Mouse (Mus musculus) ES-Bruce4 (cell line): ENCODE measurements at regions not wholly inside any gene's neighbourhood (a gene's known extent, or its start where the extent isn't known, plus 50 kb on each side); places are given as distances from the start of the nearest gene placed in this dataset.
A peak's percentile ranks its signal among the peaks of the same experiment; 100 is the strongest.

Source experiments
- H3K27ac ChIP-seq: 2 replicates; pipeline ENCODE4 v1.5.1; 2012; ENCODE audit warnings: low read length, inconsistent platforms; ENCODE audit not compliant: insufficient read depth
- H3K27me3 ChIP-seq: 2 replicates; pipeline ENCODE4 v1.6.1; 2012; ENCODE audit warnings: mild to moderate bottlenecking, low read length, inconsistent platforms; ENCODE audit not compliant: control insufficient read depth, poor library complexity, insufficient read depth, severe bottlenecking
- H3K36me3 ChIP-seq: 2 replicates; pipeline ENCODE4 v1.6.1; 2012; ENCODE audit warnings: inconsistent platforms, mild to moderate bottlenecking, low read length, moderate library complexity; ENCODE audit not compliant: control insufficient read depth, poor library complexity, insufficient read depth, severe bottlenecking
- H3K4me1 ChIP-seq: one replicate; pipeline ENCODE4 v1.8.1; 2011; ENCODE audit warnings: low read length; ENCODE audit not compliant: control insufficient read depth, insufficient read depth
- H3K4me3 ChIP-seq: 2 replicates; pipeline ENCODE4 v1.5.1; 2011; ENCODE audit warnings: low read depth, mild to moderate bottlenecking, low read length
- H3K9ac ChIP-seq: 2 replicates; pipeline ENCODE4 v1.6.1; 2012; ENCODE audit warnings: low read depth, mild to moderate bottlenecking, inconsistent platforms; ENCODE audit not compliant: poor library complexity, severe bottlenecking
- H3K9me3 ChIP-seq: replicated peaks from 2 replicates; pipeline ENCODE4 v1.6.1; 2012; ENCODE audit warnings: mild to moderate bottlenecking, low read length, inconsistent platforms; ENCODE audit not compliant: control insufficient read depth, poor library complexity, insufficient read depth, severe bottlenecking
- CTCF ChIP-seq: IDR thresholded peaks from one replicate; pipeline ENCODE4 v1.8.1; 2011; ENCODE audit warnings: low read depth, low read length
- EP300 ChIP-seq: IDR thresholded peaks from 2 replicates; pipeline ENCODE4 v1.6.1; 2011; ENCODE audit warnings: low read depth, low read length; ENCODE audit not compliant: insufficient read depth
- POLR2A ChIP-seq: IDR thresholded peaks from one replicate; pipeline ENCODE4 v1.8.1; 2011; ENCODE audit warnings: low read length; ENCODE audit not compliant: insufficient read depth

GRCm38 (mm10) chr10:43695470-43695869 lies 117.4 kb downstream of the Cd24a start:
- Histone ChIP-seq H3K9ac (no peak overlapping the region), H3K36me3 (no peaks in the 10 kb centered on the region), H3K4me3 (no peak overlapping the region), H3K27ac (no peak overlapping the region), H3K27me3 (no peaks in the 10 kb centered on the region), H3K4me1 (no peaks in the 10 kb centered on the region), H3K9me3 (no peaks in the 10 kb centered on the region)
- no peak for TF ChIP-seq CTCF

GRCm38 (mm10) chr10:43697917-43698316 lies 119.8 kb downstream of the Cd24a start:
- no peak for TF ChIP-seq CTCF
- TF ChIP-seq EP300: no peak
- no peak for TF ChIP-seq POLR2A
- H3K4me1 ChIP-seq: no peaks in the 10 kb centered on the region
- H3K27me3 ChIP-seq: no peaks in the 10 kb centered on the region
- no peak overlapping the region for H3K9ac ChIP-seq
- no peaks in the 10 kb centered on the region for H3K9me3 ChIP-seq
- no peaks in the 10 kb centered on the region for H3K36me3 ChIP-seq
- no peak overlapping the region for H3K27ac ChIP-seq
- H3K4me3 ChIP-seq: no peak overlapping the region

DNA sequence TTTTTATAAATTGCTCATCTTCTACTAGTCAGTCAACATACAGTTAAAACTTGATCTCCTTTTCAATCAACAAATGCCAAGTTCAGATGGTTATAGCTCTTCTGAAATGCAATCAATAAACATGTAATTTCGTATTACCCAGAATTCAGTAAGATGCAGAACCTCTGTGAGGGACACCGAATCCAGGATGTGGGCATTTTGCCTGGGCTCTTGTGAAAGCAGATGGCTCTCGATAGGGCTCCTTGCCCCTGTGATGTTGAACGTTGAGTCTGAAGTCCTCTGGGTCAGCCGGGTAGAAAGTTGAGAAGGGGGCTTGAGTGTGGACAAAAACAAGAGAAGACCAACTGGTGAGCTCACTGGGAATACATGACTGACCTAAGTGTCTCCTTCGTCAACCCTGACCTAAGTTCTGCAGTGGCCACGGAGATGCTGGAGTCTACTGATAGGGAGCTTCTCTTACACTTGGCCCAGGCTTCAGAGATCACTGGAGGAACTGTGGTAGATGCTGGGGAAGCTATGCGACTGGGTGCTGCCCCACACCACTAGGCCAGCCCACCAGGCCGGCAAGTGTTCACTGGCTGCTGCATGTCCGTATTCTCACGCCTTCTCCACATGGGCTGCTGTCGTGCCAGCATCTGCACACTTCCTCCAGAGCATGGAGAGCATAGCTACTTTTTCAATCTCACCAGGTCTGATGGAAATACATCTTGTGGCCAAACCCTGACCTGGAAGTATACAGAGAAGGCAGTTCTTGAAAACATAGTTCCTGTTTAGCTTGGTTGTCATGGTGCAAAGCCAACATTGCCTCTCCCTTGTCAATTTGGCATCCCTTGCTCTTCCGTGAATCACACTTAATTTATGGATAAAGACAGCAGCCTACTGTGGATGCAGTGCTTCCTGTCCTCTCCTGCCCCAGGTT lies 122.5 kb downstream of the Cd24a start:
- Histone ChIP-seq H3K9ac (no peak overlapping the region), H3K4me1 (no peaks in the 10 kb centered on the region), H3K36me3 (no peaks in the 10 kb centered on the region), H3K4me3 (no peak overlapping the region), H3K27me3 (no peaks in the 10 kb centered on the region), H3K9me3 (no peaks in the 10 kb centered on the region), H3K27ac (no peak overlapping the region)
- TF ChIP-seq EP300 (no peak), CTCF (no peak), POLR2A (no peak)

GRCm38 (mm10) chr10:43702895-43703294 lies 124.8 kb downstream of the Cd24a start:
- no peak overlapping the region for H3K9ac ChIP-seq
- H3K4me1 ChIP-seq: no peaks in the 10 kb centered on the region
- H3K27ac ChIP-seq: no peak overlapping the region
- H3K27me3 ChIP-seq: no peaks in the 10 kb centered on the region
- no peaks in the 10 kb centered on the region for H3K36me3 ChIP-seq
- H3K4me3 ChIP-seq: no peak overlapping the region
- no peaks in the 10 kb centered on the region for H3K9me3 ChIP-seq
- no peak for TF ChIP-seq POLR2A
- TF ChIP-seq EP300: no peak
- TF ChIP-seq CTCF: no peak

GRCm38 (mm10) chr10:43706001-43706988 lies 128.2 kb downstream of the Cd24a start:
- 0 out of 2 replicates have a peak overlapping the region, but pooled peaks have one; percentile 20 for H3K4me3 ChIP-seq
- H3K9ac ChIP-seq: no peak overlapping the region
- TF ChIP-seq CTCF: peak; percentile 36
- TF ChIP-seq POLR2A: no peak
- TF ChIP-seq EP300: no peak
- H3K27ac ChIP-seq: no peak overlapping the region
- no peaks in the 10 kb centered on the region for H3K27me3 ChIP-seq
- no peaks in the 10 kb centered on the region for H3K9me3 ChIP-seq
- H3K4me1 ChIP-seq: no peaks in the 10 kb centered on the region
- no peaks in the 10 kb centered on the region for H3K36me3 ChIP-seq

GRCm38 (mm10) chr10:43707011-43707410 lies 128.9 kb downstream of the Cd24a start:
- no peaks in the 10 kb centered on the region for H3K36me3 ChIP-seq
- H3K9ac ChIP-seq: no peak overlapping the region
- H3K27ac ChIP-seq: no peak overlapping the region
- H3K4me1 ChIP-seq: no peaks in the 10 kb centered on the region
- H3K9me3 ChIP-seq: no peaks in the 10 kb centered on the region
- no peak overlapping the region for H3K4me3 ChIP-seq
- TF ChIP-seq CTCF: no peak
- no peak for TF ChIP-seq EP300
- TF ChIP-seq POLR2A: no peak
- no peaks in the 10 kb centered on the region for H3K27me3 ChIP-seq
